Mouse (Mus musculus): ENCODE results near the gene Ak7.

The Ak7 gene
- long read RNA-seq, experiment 1, result 0 reads
- long read RNA-seq, experiment 2, result 0 reads

- intact Hi-C loops (cut with DNase I), result no loop called here
Observed at GRCm38 (mm10) chr12:105705799-105706487, at the start of gene Ak7. Gene Ak7, plus strand, starts transcription at chr12:105705976.

GRCm38 (mm10) chr12:105676274-105676673 is 29.5 kb upstream of the Ak7 start:
- intact Hi-C loops (cut with DNase I), result no loop called here

DNA sequence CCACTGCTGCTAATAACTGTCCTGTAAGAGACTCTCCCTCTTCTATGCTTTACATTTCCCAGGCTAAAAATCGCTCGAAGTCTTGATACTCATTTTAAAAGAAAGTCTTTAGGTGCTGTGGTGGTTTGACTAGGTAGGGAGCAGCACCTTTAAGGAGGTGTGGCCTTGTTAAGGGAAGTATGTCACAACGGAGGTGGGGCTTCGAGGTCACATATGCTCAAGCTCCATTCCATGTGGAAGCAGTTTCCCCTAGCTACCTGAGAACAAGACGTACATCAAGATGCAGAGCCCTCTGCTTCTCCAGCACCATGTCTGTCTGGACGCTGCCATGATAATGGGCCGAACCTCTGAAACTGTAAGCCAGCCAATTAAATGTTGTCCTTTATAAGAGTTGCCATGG is 27.6 kb upstream of the Ak7 start:
- intact Hi-C loops (cut with DNase I), result no loop called here

GRCm38 (mm10) chr12:105678762-105679161 is 27.0 kb upstream of the Ak7 start:
- intact Hi-C loops (cut with DNase I), result no loop called here

GRCm38 (mm10) chr12:105683933-105684901 is 21.6 kb upstream of the Ak7 start, which contains the start of gene Gskip:
Gene Gskip, plus strand, starts transcription at chr12:105684829.
- intact Hi-C loops (cut with DNase I), result loop anchor here (5.0 to 10.0 kb wide), 2 partner anchors 38 to 101 kb away; partner anchors contain the start of gene Papola

- intact Hi-C loops (cut with DNase I), result loop anchor here (10.0 kb wide), 1 partner anchor 100 kb away; the partner anchor contains the start of gene Papola
Observed at GRCm38 (mm10) chr12:105685001-105685691, 20.6 kb upstream of the Ak7 start, which contains the start of gene Atg2b. Gene Atg2b, minus strand, starts transcription at chr12:105685211.

DNA sequence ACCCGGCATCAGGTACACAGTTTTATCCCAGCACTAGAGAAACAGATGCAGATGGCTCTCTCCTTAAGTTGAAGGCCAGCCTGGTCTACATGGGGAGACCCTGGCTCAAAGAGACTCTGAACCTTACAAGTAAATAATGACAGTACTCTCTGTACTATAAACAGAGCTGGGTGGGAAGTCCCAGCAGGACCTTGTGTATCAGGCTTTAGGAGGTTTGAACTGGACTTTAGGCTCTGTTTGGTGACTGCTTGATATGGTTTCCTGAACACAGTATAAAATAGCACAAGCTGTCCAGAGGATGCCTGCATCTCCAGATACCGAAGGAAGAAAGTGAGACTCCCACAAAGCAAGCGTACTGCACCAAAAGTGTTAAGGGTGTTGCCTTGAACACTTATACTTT is 19.0 kb upstream of the Ak7 start:
- intact Hi-C loops (cut with DNase I), result loop anchor here (10.0 kb wide), 1 partner anchor 98 kb away; the partner anchor contains the start of gene Papola

DNA sequence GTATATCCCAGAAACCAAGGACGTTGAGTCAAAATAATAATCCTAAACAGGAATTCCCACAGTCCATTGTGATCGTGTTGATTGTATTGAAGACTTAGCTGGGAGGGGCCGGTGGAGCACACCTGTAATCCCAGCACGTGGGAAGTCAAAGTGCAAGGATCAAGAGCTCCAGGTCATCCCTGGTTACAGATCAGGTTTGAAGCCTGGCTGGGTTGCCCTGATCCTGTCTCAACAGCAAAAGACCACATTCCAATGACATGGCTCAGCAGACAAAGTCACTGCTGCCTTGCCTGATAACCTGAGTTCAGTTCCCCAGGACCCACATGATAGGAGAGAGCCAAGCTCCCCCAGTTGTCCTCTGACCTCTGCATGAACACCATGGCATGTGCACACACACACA is 18.4 kb upstream of the Ak7 start:
- intact Hi-C loops (cut with DNase I), result loop anchor here (10.0 kb wide), 1 partner anchor 97 kb away; the partner anchor contains the start of gene Papola

DNA sequence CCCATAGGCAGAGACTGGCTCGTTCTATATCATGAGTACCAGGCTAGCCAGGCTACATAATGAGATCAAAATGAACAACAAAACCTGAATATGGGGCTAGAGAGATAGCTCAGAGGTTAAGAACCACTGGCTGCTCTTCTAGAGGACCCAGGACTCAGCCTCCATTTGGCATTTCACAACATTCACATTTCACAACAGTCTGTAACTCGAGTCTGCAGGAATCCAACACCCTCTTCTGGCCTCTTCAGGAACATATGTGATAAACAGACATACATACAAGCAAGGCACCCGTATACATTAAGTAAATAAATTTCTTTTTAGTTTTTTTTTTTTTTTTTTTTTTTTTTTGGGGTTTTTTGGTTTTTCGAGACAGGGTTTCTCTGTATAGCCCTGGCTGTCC is 17.2 kb upstream of the Ak7 start:
- intact Hi-C loops (cut with DNase I), result loop anchor here (10.0 kb wide), 1 partner anchor 96 kb away; the partner anchor contains the start of gene Papola

DNA sequence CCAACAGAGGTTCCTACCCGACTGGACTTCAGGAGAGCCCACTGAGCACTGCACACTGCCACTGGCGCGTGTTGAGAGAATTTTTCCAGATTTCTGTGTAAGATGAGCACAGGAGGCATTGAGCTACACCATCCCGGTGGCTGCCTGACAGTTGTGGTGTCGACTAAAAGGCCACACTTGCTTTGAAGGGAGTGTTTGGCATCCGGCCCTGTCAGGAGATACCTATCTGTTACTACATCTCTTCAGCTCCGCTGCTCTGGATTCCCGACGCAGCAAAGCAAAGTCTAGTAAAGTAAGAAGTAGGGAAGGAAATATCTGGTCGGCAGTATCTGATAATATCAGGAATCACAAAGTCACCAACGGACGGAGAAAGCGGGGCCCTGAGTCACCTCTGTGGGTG is 16.3 kb upstream of the Ak7 start:
- intact Hi-C loops (cut with DNase I), result loop anchor here (10.0 kb wide), 1 partner anchor 95 kb away; the partner anchor contains the start of gene Papola

GRCm38 (mm10) chr12:105694021-105694420 is 11.8 kb upstream of the Ak7 start:
- intact Hi-C loops (cut with DNase I), result no loop called here

GRCm38 (mm10) chr12:105695848-105696247 is 9.9 kb upstream of the Ak7 start:
- intact Hi-C loops (cut with DNase I), result no loop called here

DNA sequence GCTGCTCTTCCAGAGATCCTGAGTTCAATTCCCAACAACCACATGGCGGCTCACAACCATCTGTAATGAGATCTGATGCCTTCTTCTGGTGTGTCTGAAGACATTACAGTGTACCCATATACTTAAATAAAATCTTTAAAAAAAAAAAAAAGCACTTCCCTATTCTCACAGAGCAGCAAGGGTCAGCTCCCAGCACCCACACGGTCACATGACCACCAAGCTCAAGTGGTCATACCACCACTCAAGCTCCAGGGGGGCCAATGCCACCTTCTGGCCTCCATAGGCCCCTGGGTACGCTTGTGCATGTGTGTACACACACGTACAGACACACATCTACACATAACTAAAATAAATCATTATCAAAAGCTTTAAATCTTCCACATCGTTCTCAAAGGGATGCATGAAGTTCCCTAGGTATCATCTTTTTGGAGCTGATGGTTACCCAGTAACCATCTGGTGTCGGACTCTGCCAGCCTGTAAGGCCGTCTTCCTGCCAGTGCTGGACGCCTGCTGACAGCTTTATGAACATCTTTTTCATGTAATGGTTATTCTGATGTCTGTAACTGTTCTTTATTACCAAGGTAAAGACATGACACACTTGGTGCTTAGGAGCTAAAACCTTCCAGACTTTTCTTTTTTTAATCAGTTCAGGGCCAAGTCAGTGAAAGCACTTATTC is 8.5 kb upstream of the Ak7 start:
- intact Hi-C loops (cut with DNase I), result no loop called here

DNA sequence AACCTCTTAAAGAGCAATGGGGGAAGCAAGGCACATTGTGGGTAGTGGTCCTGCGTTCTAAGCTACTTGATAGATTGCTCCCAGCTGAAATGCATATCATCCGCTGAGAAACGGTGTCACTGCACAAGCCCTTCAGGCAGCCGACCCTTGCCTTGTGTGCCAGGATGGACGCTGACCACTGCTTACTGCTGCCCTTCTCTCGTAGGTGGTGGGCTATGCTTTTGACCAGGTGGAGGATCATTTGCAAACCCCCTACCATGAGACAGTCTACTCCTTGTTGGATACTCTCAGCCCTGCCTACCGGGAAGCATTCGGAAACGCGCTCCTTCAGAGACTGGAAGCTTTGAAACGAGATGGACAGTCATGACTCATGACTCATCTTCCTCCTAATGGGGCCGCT is 5.3 kb upstream of the Ak7 start:
- intact Hi-C loops (cut with DNase I), result no loop called here

DNA sequence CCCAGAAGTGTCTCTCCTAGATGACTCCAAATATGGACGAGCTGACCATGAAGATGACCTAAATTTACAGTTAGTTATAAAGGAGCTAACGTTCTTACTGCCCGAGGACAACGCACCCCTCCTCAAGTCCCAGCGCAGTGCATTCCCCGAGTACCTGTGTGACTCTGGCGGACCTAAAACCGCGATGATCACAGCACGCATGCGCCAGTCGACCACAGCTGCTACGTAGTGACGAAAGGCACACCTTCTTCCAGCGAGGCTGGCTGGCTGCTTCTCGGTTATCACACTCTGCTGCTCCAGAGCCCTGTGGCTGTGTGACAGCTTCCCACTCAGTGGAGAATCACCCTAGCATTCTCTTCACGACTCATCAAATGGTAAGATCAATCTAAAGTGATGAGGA is 12.8 kb downstream of the Ak7 start:
- intact Hi-C loops (cut with DNase I), result no loop called here

- intact Hi-C loops (cut with DNase I), result loop anchor here (5.0 kb wide), 1 partner anchor 38 kb away; the partner anchor contains the start of gene Gskip
Observed at GRCm38 (mm10) chr12:105720196-105720595, 14.4 kb downstream of the Ak7 start.

- intact Hi-C loops (cut with DNase I), result loop anchor here (5.0 kb wide), 1 partner anchor 39 kb away; the partner anchor contains the start of gene Gskip
Observed at GRCm38 (mm10) chr12:105721452-105722132, 15.8 kb downstream of the Ak7 start.

DNA sequence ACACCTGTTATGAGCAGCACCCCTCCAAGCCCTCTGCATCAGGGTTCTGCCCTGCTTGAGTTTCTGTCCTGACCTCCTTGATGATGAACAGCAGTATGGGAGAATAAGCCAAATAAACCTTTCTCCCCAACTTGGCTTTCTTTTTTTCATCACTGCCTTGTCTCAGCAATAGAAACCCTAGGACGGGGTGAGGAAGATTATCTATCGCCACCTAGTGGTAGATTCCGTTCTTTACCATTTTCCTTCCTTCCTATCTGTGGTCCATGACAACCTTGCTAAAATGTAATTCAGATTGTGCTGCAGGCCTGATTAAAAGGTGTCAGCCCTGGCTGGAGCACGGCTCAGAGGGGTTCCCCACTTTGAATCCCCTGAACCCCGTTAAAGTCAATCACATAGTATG is 16.9 kb downstream of the Ak7 start:
- intact Hi-C loops (cut with DNase I), result loop anchor here (5.0 kb wide), 1 partner anchor 40 kb away; the partner anchor contains the start of gene Gskip

GRCm38 (mm10) chr12:105724616-105725015 is 18.8 kb downstream of the Ak7 start:
- intact Hi-C loops (cut with DNase I), result loop anchor here (5.0 kb wide), 2 partner anchors 42 to 227 kb away; partner anchors contain the start of gene Gskip
